Mouse (Mus musculus) kidney, embryonic 15.5 days (tissue): ENCODE data around the gene Sult6b2. TPM values are rescaled to one million over a fixed set of nuclear protein-coding genes. Genes with fewer than 3 reads are reported as not detected.
A peak's percentile ranks its signal among the peaks of the same experiment; 100 is the strongest.

ENCODE experiments used
- ATAC-seq: fragments of 200-750 bp; cut with Nextera tagmentation; replicated peaks from 2 replicates; pipeline ENCODE4 v1.8.0; 2017; ENCODE audit warnings: moderate TSS enrichment; ENCODE audit not compliant: low FRiP score
- H3K27ac ChIP-seq: fragments of 300-500 bp; sonication (generic); 2 replicates; pipeline ENCODE4 v1.5.1; 2015; ENCODE audit warnings: mild to moderate bottlenecking, inconsistent platforms
- H3K27me3 ChIP-seq: fragments of 300-500 bp; sonication (generic); 2 replicates; pipeline ENCODE4 v1.6.1; 2015; ENCODE audit warnings: inconsistent platforms
- H3K36me3 ChIP-seq: fragments of 300-500 bp; sonication (generic); 2 replicates; pipeline ENCODE4 v1.6.1; 2015; ENCODE audit warnings: inconsistent platforms
- H3K4me1 ChIP-seq: fragments of 300-500 bp; sonication (generic); 2 replicates; pipeline ENCODE4 v1.6.1; 2015; ENCODE audit warnings: inconsistent platforms
- H3K4me2 ChIP-seq: fragments of 300-500 bp; sonication (generic); 2 replicates; pipeline ENCODE4 v1.6.1; 2015; ENCODE audit warnings: moderate library complexity, mild to moderate bottlenecking, inconsistent platforms
- H3K4me3 ChIP-seq: fragments of 300-500 bp; sonication (generic); replicated peaks from 2 replicates; pipeline ENCODE4 v1.5.1; 2015; ENCODE audit warnings: mild to moderate bottlenecking, inconsistent platforms
- H3K9ac ChIP-seq: fragments of 300-500 bp; sonication (generic); 2 replicates; pipeline ENCODE4 v1.6.1; 2015; ENCODE audit warnings: mild to moderate bottlenecking, inconsistent platforms
- H3K9me3 ChIP-seq: fragments of 300-500 bp; sonication (generic); replicated peaks from 2 replicates; pipeline ENCODE4 v1.6.1; 2016; ENCODE audit warnings: inconsistent platforms
- WGBS: fragments of 180-500 bp; shearing (Covaris S2); methylation state at CpG from one replicate; pipeline ENCODE4 v1.1.7; 2015; ENCODE audit warnings: mixed read lengths; 5-methylcytosine and 5-hydroxymethylcytosine counted together
- polyA plus RNA-seq: library from polyadenylated mRNA; unstranded; fragments of >200 nt; fragmentation: Nextera tagmentation; extraction: Ambion mirVana; gene quantifications from 2 replicates; pipeline ENCODE4 v1.2.1, GENCODE M21; 2015

Sult6b2 gene
- polyA plus RNA-seq, 1 experiment from 2014 or later, result not detected

DNA sequence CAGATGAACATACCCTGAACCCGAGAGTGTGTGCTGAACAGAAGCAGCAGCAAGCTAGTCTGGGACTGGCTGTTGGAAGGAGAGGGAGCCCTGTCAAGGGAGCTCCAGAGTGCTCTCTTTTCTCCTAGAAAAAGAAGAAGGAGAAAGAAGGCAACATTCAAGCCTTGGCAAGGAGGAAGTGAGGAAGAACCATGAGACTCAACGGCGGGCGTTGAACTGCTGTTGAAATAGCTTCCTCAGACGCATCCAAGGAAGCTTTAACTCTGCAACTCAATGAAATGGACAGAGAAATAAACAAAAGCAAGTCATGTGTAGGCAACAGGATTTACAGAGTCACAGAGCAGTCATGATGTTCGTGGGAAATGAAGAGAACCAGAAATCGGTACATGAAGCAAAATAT, 57.5 kb downstream of the Sult6b2 start:
- Histone ChIP-seq H3K4me1 (no peaks in the 10 kb centered on the region), H3K36me3 (no peaks in the 10 kb centered on the region), H3K27me3 (no peaks in the 10 kb centered on the region), H3K27ac (no peak overlapping the region), H3K4me3 (no peak overlapping the region), H3K4me2 (no peak overlapping the region), H3K9me3 (no peaks in the 10 kb centered on the region), H3K9ac (no peak overlapping the region)
- no peak for ATAC-seq
- WGBS, result 69% methylated on average over 7 of the region's 7 CpGs

- no peak overlapping the region for H3K4me3 ChIP-seq
- 90% methylated on average over 5 of the region's 5 CpGs for WGBS
- no peaks in the 10 kb centered on the region for H3K27me3 ChIP-seq
- 0 out of 2 replicates have a peak, but pooled peaks have one; percentile 9 for ATAC-seq
- no peak overlapping the region for H3K9ac ChIP-seq
- no peaks in the 10 kb centered on the region for H3K4me1 ChIP-seq
- H3K9me3 ChIP-seq, result no peaks in the 10 kb centered on the region
- H3K4me2 ChIP-seq, result no peak overlapping the region
- H3K36me3 ChIP-seq, result no peaks in the 10 kb centered on the region
- H3K27ac ChIP-seq, result no peak overlapping the region
Measured at GRCm38 (mm10) chr6:142745484-142745883, 58.8 kb downstream of the Sult6b2 start.

DNA sequence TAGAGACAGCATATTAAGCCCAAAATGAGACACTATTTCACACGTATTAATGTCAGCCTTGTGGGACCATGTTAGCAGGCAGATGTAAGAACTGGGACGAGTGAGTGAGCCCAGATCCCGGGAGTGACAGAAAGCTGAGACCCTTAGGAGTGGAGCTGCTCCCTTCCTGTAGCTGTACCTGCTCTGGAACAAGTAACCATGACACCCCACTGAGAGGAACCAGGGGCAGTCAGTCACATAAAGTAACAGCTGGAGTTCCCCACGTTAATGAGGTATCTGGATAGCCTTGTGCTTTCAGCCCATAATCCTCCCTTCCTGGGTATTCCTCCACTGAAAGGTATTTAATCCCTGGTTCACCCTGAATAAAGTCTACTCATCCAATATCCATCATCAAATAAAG, 61.1 kb downstream of the Sult6b2 start:
- Histone ChIP-seq H3K9me3 (no peaks in the 10 kb centered on the region), H3K36me3 (no peaks in the 10 kb centered on the region), H3K27me3 (no peaks in the 10 kb centered on the region), H3K9ac (no peak overlapping the region), H3K4me2 (no peak overlapping the region), H3K27ac (no peak overlapping the region), H3K4me3 (no peak overlapping the region), H3K4me1 (no peaks in the 10 kb centered on the region)
- 63% methylated on average over 4 of the region's 4 CpGs for WGBS
- ATAC-seq, result no peak

GRCm38 (mm10) chr6:142741763-142742162, 62.5 kb downstream of the Sult6b2 start:
- H3K9ac ChIP-seq, result no peak overlapping the region
- H3K9me3 ChIP-seq, result no peaks in the 10 kb centered on the region
- H3K27me3 ChIP-seq, result no peaks in the 10 kb centered on the region
- H3K27ac ChIP-seq, result no peak overlapping the region
- no peak overlapping the region for H3K4me3 ChIP-seq
- WGBS, result 86% methylated on average over 6 of the region's 6 CpGs
- no peaks in the 10 kb centered on the region for H3K4me1 ChIP-seq
- no peaks in the 10 kb centered on the region for H3K36me3 ChIP-seq
- H3K4me2 ChIP-seq, result no peak overlapping the region
- ATAC-seq, result no peak

DNA sequence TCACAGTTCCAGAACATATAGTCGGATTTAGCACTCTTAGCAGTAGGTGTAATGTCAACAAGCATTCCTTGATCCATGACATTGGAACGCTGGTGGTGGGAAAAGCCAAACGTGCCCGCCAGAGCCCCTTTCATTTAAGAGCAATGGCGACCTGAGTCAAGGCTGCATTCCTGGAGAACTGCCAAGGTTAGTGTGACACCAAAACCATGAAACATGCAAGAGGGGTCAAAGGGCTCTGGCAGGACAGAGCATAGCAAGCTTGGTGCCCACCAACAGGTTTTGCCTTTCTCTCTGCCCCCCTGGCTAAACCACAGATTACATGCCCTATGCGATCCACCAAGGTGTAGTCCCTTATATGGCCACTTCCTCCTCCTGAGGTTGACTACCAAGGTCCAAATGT, 65.7 kb downstream of the Sult6b2 start:
- Histone ChIP-seq H3K4me3 (no peak overlapping the region), H3K36me3 (no peaks in the 10 kb centered on the region), H3K27ac (no peak overlapping the region), H3K4me1 (no peaks in the 10 kb centered on the region), H3K4me2 (no peak overlapping the region), H3K27me3 (no peaks in the 10 kb centered on the region), H3K9ac (no peak overlapping the region), H3K9me3 (no peaks in the 10 kb centered on the region)
- WGBS, result 75% methylated on average over 6 of the region's 6 CpGs
- 0 out of 2 replicates have a peak, but pooled peaks have one; percentile 22 for ATAC-seq

DNA sequence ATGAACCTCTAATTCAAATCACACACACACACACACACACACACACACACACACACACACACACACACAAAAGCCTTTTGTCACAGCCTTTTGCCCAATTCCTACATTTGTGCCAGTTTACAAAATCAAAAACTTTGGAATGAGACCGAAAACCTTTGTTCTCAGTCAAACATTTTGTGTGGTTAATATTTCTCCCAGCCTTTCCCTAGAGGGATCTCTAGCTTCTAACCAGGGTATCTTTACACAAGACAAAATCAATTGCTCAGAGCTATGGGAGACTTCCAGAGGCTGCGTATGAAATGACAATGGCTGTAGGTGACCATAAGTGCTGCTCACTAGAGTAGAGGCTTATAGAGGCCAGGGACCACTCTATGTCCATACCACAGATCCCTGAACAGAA, 66.1 kb downstream of the Sult6b2 start:
- ATAC-seq, result no peak
- no peaks in the 10 kb centered on the region for H3K4me1 ChIP-seq
- 88% methylated on average over 2 of the region's 2 CpGs for WGBS
- no peak overlapping the region for H3K4me2 ChIP-seq
- no peak overlapping the region for H3K4me3 ChIP-seq
- no peak overlapping the region for H3K27ac ChIP-seq
- H3K36me3 ChIP-seq, result no peaks in the 10 kb centered on the region
- H3K9me3 ChIP-seq, result no peaks in the 10 kb centered on the region
- no peak overlapping the region for H3K9ac ChIP-seq
- H3K27me3 ChIP-seq, result no peaks in the 10 kb centered on the region

DNA sequence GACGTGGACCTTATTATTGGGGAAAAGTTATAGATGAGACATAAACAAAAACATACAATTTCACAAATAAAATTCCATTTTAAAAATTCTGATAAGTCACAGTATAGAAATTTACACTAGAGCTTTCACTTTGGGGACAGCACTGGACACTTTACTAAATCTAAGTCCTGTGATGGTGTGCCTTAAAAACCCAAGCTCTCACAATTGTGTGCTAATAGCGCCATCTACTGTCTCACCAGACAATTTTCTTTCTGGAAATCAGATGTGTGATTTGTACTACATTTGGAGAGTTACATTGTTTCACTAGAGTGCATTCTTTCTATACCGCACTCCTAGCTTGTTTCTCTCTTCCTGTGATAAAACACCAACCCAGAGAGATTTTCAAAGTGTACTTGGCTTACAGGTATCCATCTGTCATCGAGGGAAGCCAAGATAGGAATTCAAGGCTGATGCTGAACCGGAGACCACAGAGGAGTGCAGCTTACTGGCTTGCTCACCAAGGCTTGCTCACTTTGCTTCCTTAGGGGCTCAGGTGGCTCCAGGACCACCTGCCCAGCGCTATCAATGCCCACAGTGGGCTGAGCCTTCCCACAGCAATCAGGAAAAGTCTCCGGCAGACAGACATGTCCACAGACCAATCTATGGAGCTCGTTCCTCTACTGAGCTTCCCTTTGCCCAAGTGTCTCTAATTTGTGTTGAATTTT, 68.8 kb downstream of the Sult6b2 start:
- H3K4me3 ChIP-seq, result no peak overlapping the region
- H3K36me3 ChIP-seq, result no peaks in the 10 kb centered on the region
- WGBS, result 44% methylated on average over 8 of the region's 8 CpGs
- no peaks in the 10 kb centered on the region for H3K27me3 ChIP-seq
- no peak overlapping the region for H3K4me2 ChIP-seq
- H3K4me1 ChIP-seq, result no peaks in the 10 kb centered on the region
- 0 out of 2 replicates have a peak, but pooled peaks have one; percentile 28 for ATAC-seq
- H3K9ac ChIP-seq, result no peak overlapping the region
- no peak overlapping the region for H3K27ac ChIP-seq
- H3K9me3 ChIP-seq, result no peaks in the 10 kb centered on the region

Other genes starting within 250 kb of the Sult6b2 start
- gene Kcnj8, start 232.9 kb downstream of the Sult6b2 start, polyA plus RNA-seq, result 24.4 and 26.8 TPM in 2 replicates
- 6.2 and 7.7 TPM in 2 replicates for gene Abcc9, start 102.2 kb downstream of the Sult6b2 start, polyA plus RNA-seq
- gene Cmas, start 47.8 kb downstream of the Sult6b2 start, polyA plus RNA-seq, result 77.1 and 77.2 TPM in 2 replicates
- gene St8sia1, start 159.9 kb upstream of the Sult6b2 start, polyA plus RNA-seq, result 3.0 and 3.1 TPM in 2 replicates